32 mouse cellular contexts compared by ENCODE assay signal in the genomic region with DNA sequence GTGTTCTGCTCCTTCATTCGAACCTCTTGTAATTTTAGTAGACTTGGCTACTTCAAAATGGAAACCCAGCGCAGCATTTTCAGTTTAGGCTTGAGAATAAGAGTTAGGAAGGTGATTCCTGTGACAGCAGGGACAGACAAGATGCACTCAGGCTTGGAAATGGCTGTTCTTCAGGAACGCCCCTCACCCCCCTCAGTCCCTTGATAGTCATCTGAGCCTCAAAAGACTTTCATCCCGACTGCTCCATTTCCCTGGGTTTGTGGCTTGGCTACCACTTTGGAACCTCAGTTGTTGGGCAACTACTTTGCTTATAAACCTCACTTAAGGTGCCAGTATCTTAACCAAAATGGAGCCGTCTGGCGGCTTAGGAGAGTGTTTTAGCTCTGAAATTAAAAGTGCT. TPM values are rescaled to one million over a fixed set of nuclear protein-coding genes. Genes with fewer than 3 reads are reported as not detected.
DNase-seq lines count a peak whose midpoint lies in the region; ATAC-seq lines count a peak whose summit lies in the region.
"Had no signal": no experiment of that assay in that cellular context is flagged by ENCODE, and none has a peak within 500 bp of the region (broad histone marks: within the 10 kb centered on the region; RNA-seq: fewer than 3 reads in every experiment).

No protein-coding gene starts in this region.

- H3K27me3 ChIP-seq in heart, embryonic 10.5 days (ENCODE audit: insufficient read depth, poor library complexity, severe bottlenecking) = peaks cover 95% of the 10 kb centered on the region
- peaks cover 81% of the 10 kb centered on the region for H3K27me3 ChIP-seq in midbrain, embryonic 11.5 days (ENCODE audit: control insufficient read depth, insufficient read depth, low read length)
- peaks cover 63% of the 10 kb centered on the region for H3K27me3 ChIP-seq in midbrain, embryonic 16.5 days (ENCODE audit: control insufficient read depth, insufficient read depth, low read depth, low read length)
- H3K27me3 ChIP-seq in embryonic facial prominence, embryonic 10.5 days (replicated peaks; ENCODE audit: low read depth, poor library complexity, severe bottlenecking) = peaks cover 100% of the 10 kb centered on the region
- H3K27me3 ChIP-seq in limb, embryonic 10.5 days (ENCODE audit: low read depth, poor library complexity, severe bottlenecking) = peaks cover 97% of the 10 kb centered on the region

- DNase-seq in heart, adult 11 months = peak; percentile 73
- DNase-seq in heart, embryonic 10.5 days (ENCODE audit: low spot score) = no peak
- DNase-seq in midbrain, embryonic 11.5 days (ENCODE audit: low spot score, missing footprints) = peak; percentile 93
- DNase-seq in embryonic facial prominence, embryonic 10.5 days (ENCODE audit: low spot score) = peak; percentile 20
- DNase-seq in limb, embryonic 10.5 days (ENCODE audit: low spot score) = peak; percentile 35
- DNase-seq in gastrocnemius, postnatal 10 days = no peak
- no peak for DNase-seq in cerebellum, adult 11 months
- DNase-seq: adrenal gland, postnatal 14 days; cerebellum, adult 11-12 months; cerebellum, postnatal 10 days; gastrocnemius, postnatal 14 days; heart, adult 18-20 months; heart, postnatal 4 days; kidney, adult 9 months; kidney, postnatal 10 days; layer of hippocampus, postnatal 36 days; left cerebral cortex, postnatal 4 days; liver; right cerebral cortex, postnatal 14 days had no signal

- no peaks in the 10 kb centered on the region for H3K36me3 ChIP-seq in heart, embryonic 10.5 days
- no peaks in the 10 kb centered on the region for H3K36me3 ChIP-seq in midbrain, embryonic 11.5 days (ENCODE audit: control insufficient read depth, insufficient read depth, low read length)
- H3K36me3 ChIP-seq in midbrain, embryonic 16.5 days (ENCODE audit: control insufficient read depth, insufficient read depth, low read length) = no peaks in the 10 kb centered on the region
- H3K36me3 ChIP-seq in embryonic facial prominence, embryonic 10.5 days (replicated peaks) = no peaks in the 10 kb centered on the region
- H3K36me3 ChIP-seq in limb, embryonic 10.5 days = no peaks in the 10 kb centered on the region
- H3K36me3 ChIP-seq: embryonic facial prominence, embryonic 15.5 days; heart, embryonic 12.5 days; lung, embryonic 15.5 days had no signal

- no peak overlapping the region for H3K27ac ChIP-seq in heart, embryonic 10.5 days
- no peak overlapping the region for H3K27ac ChIP-seq in midbrain, embryonic 11.5 days (ENCODE audit: low read depth, low read length)
- H3K27ac ChIP-seq in midbrain, embryonic 16.5 days (ENCODE audit: low read length) = no peak overlapping the region
- H3K27ac ChIP-seq in embryonic facial prominence, embryonic 10.5 days (replicated peaks) = no peak overlapping the region
- H3K27ac ChIP-seq in limb, embryonic 10.5 days = no peak overlapping the region
- H3K27ac ChIP-seq: embryonic facial prominence, embryonic 15.5 days; liver, embryonic 14.5 days; lung, embryonic 15.5 days had no signal

- no peaks in the 10 kb centered on the region for H3K9me3 ChIP-seq in heart, embryonic 10.5 days
- no peaks in the 10 kb centered on the region for H3K9me3 ChIP-seq in midbrain, embryonic 11.5 days (ENCODE audit: control insufficient read depth, low read length)
- H3K9me3 ChIP-seq in midbrain, embryonic 16.5 days (replicated peaks; ENCODE audit: control insufficient read depth, low read length, poor library complexity, severe bottlenecking) = no peaks in the 10 kb centered on the region
- H3K9me3 ChIP-seq in embryonic facial prominence, embryonic 10.5 days = no peaks in the 10 kb centered on the region
- no peaks in the 10 kb centered on the region for H3K9me3 ChIP-seq in limb, embryonic 10.5 days (replicated peaks)
- H3K9me3 ChIP-seq: embryonic facial prominence, embryonic 15.5 days; heart, embryonic 12.5 days; lung, embryonic 15.5 days had no signal

- no peak overlapping the region for H3K4me3 ChIP-seq in heart, embryonic 10.5 days
- H3K4me3 ChIP-seq in midbrain, embryonic 11.5 days (ENCODE audit: low read depth, low read length) = no peak overlapping the region
- H3K4me3 ChIP-seq in midbrain, embryonic 16.5 days (ENCODE audit: low read depth, low read length) = no peak overlapping the region
- no peak overlapping the region for H3K4me3 ChIP-seq in embryonic facial prominence, embryonic 10.5 days
- no peak overlapping the region for H3K4me3 ChIP-seq in limb, embryonic 10.5 days
- H3K4me3 ChIP-seq: embryonic facial prominence, embryonic 15.5 days; heart, embryonic 12.5 days; lung, embryonic 15.5 days had no signal

- peaks cover 21% of the 10 kb centered on the region for H3K4me1 ChIP-seq in heart, embryonic 10.5 days
- peaks cover 7% of the 10 kb centered on the region; the same call in 1 of the 2 replicates for H3K4me1 ChIP-seq in midbrain, embryonic 11.5 days (ENCODE audit: control insufficient read depth, insufficient read depth, low read length)
- peaks cover 9% of the 10 kb centered on the region; the same call in 1 of the 2 replicates for H3K4me1 ChIP-seq in midbrain, embryonic 16.5 days (ENCODE audit: control insufficient read depth, insufficient read depth, low read length)
- peaks cover 20% of the 10 kb centered on the region for H3K4me1 ChIP-seq in embryonic facial prominence, embryonic 10.5 days
- H3K4me1 ChIP-seq in limb, embryonic 10.5 days = peaks cover 20% of the 10 kb centered on the region

- WGBS in heart, embryonic 10.5 days = 9% methylated on average over 6 of the region's 6 CpGs
- WGBS in midbrain, embryonic 11.5 days = 4% methylated on average over 6 of the region's 6 CpGs
- 6% methylated on average over 6 of the region's 6 CpGs for WGBS in midbrain, embryonic 16.5 days
- 4% methylated on average over 6 of the region's 6 CpGs for WGBS in embryonic facial prominence, embryonic 10.5 days
- WGBS in limb, embryonic 10.5 days = 3% methylated on average over 6 of the region's 6 CpGs

- H3K9ac ChIP-seq in midbrain, embryonic 11.5 days (ENCODE audit: low read length) = no peak overlapping the region
- H3K9ac ChIP-seq in midbrain, embryonic 16.5 days (ENCODE audit: low read depth, low read length) = no peak overlapping the region
- H3K9ac ChIP-seq: embryonic facial prominence, embryonic 15.5 days; heart, embryonic 12.5 days; liver, embryonic 14.5 days; lung, embryonic 15.5 days had no signal

- ATAC-seq in midbrain, embryonic 11.5 days (ENCODE audit: low FRiP score) = no peak
- ATAC-seq in midbrain, embryonic 16.5 days = no peak
- ATAC-seq: CD4-positive, CD25-positive, alpha-beta regulatory T cell, adult 4 months; intestine, postnatal 0 days had no signal

- H3K4me2 ChIP-seq in midbrain, embryonic 11.5 days = no peak overlapping the region
- no peak overlapping the region for H3K4me2 ChIP-seq in midbrain, embryonic 16.5 days (ENCODE audit: low read length)
- H3K4me2 ChIP-seq: embryonic facial prominence, embryonic 15.5 days; heart, embryonic 12.5 days; lung, embryonic 15.5 days had no signal

RNA-seq across cellular contexts. Expression of a gene that starts 2.2 kb away (rescaled TPM):
- polyA plus RNA-seq in heart, embryonic 10.5 days (2016; fragmentation: Nextera tagmentation; extraction: Ambion mirVana) = not detected in 2 replicates
- polyA plus RNA-seq in midbrain, embryonic 11.5 days (2014; fragmentation: Nextera tagmentation; extraction: Ambion mirVana) = 18.7 and 20.7 TPM in 2 replicates
- 1.3 and 3.5 TPM in 2 replicates for polyA plus RNA-seq in midbrain, embryonic 16.5 days (2015; fragmentation: Nextera tagmentation; extraction: Ambion mirVana)
- 3.4 and 10.2 TPM in 2 replicates for polyA plus RNA-seq in embryonic facial prominence, embryonic 10.5 days (2016; fragmentation: Nextera tagmentation; extraction: Ambion mirVana)
- not detected in 2 replicates for polyA plus RNA-seq in limb, embryonic 10.5 days (2016; fragmentation: Nextera tagmentation; extraction: Ambion mirVana)
- not detected for total RNA-seq in gastrocnemius, postnatal 10 days (2021)
- total RNA-seq: adrenal gland, postnatal 14 days; common myeloid progenitor, adult 5-6 weeks; gastrocnemius, postnatal 14 days; heart, adult 18-20 months; heart, postnatal 4 days; layer of hippocampus, postnatal 36 days; left cerebral cortex, postnatal 4 days; megakaryocyte progenitor cell, adult 5-6 weeks had no signal
- polyA plus RNA-seq: CD4-positive, CD25-positive, alpha-beta regulatory T cell, adult 4 months; embryonic facial prominence, embryonic 15.5 days; heart, postnatal 0 days; intestine, postnatal 0 days; large intestine, adult 2 months; liver, embryonic 14.5 days; lung, embryonic 15.5 days; small intestine, adult 2 months; stomach, embryonic 14.5 days had no signal

Comparison
In these comparisons a context has a peak if more than half of its experiments do, and no peak if none do; other contexts are left out.
1. DNase-seq: peak in heart, adult 11 months (single experiment), midbrain, embryonic 11.5 days (single experiment), embryonic facial prominence, embryonic 10.5 days (single experiment) and limb, embryonic 10.5 days (single experiment); none in heart, embryonic 10.5 days (single experiment), gastrocnemius, postnatal 10 days (single experiment) and cerebellum, adult 11 months (single experiment).